Mouse (Mus musculus): ENCODE measurements around the gene Pex6.
A peak's percentile ranks its signal among the peaks of the same experiment; 100 is the strongest.

The Pex6 gene

GRCm38 (mm10) chr17:46710959-46711597 lies at the start of gene Pex6:
Gene Pex6 (plus strand): TSS chr17:46711463.
- peak; percentile 87 to 93 for DNase-seq (ENCODE audit: low spot score in 2 of 2)

DNA sequence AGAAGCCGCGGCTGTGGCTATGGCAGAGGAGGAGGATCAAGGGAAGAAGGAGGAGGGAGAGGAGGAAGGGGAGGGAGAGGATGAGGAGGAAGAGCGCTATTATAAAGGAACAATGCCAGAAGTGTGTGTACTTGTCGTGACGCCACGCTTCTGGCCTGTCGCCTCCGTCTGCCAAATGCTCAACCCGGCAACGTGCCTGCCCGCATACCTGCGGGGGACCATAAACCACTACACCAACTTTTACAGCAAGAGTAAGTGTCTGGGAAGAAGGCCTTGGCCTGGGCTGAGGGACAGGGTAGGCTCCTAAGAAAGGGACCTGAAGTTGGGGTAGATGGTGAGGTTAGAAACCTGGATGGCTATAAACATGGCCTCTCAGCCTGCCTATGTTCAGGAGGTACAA lies 49.3 kb upstream of the Pex6 start:
- no peak for DNase-seq (ENCODE audit: low spot score in 2 of 2)

- DNase-seq (ENCODE audit: low spot score in 2 of 2), result no peak
Observed at GRCm38 (mm10) chr17:46662730-46663129, 48.5 kb upstream of the Pex6 start.

GRCm38 (mm10) chr17:46667712-46668111 lies 43.6 kb upstream of the Pex6 start:
- no peak for DNase-seq (ENCODE audit: low spot score in 2 of 2)

DNA sequence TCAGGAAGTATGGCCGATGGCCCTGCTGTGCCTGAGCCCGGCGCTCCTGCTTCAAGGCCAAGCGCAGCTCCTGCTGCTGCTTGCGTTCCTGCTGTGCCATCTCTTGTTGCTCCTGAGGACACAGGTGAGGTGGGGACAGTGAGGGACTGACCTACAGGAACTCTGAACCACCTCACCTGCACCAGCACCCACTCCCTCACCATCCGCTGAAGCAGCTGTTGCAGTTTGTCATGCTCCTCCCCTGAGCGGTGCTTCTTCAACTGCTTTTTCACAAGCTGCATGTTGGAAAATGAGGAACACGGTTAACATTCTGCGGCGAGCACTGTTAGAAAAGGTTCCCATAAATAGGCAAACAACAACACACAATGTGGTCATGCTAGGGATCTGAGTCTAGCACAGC lies 41.4 kb upstream of the Pex6 start:
- DNase-seq (ENCODE audit: low spot score in 2 of 2), result no peak

GRCm38 (mm10) chr17:46673850-46674529 lies 37.3 kb upstream of the Pex6 start, which contains the start of gene Rrp36:
Gene Rrp36 (minus strand): TSS chr17:46674352.
- DNase-seq (ENCODE audit: low spot score in 2 of 2), result peak; percentile 88 to 92

GRCm38 (mm10) chr17:46674530-46675283 lies 36.6 kb upstream of the Pex6 start:
- DNase-seq (ENCODE audit: low spot score in 2 of 2), result no peak

DNA sequence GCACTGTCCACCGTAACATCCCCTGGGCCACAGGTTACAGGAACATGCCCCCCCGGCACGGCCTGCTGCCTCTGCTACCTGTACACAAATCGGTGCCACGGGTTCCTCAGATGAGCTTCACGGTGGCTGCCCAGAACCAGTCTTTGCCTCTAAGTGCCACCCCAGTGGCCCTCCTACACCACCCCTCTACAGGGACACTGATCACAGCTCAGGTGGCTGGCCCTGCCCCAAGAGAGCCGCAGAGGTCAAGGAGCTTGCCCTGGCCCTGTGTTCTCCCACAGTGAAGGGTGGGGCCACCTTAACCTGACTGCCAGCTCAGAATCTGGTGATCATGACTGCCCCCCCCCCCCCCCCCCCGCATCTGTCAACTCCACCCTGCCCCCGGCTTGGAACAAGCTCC lies 32.8 kb upstream of the Pex6 start, which contains the start of gene Mea1:
Gene Mea1, plus strand, starts transcription at position 378 of the 400 bp plus-strand sequence.
- DNase-seq (ENCODE audit: low spot score in 2 of 2), result no peak

DNA sequence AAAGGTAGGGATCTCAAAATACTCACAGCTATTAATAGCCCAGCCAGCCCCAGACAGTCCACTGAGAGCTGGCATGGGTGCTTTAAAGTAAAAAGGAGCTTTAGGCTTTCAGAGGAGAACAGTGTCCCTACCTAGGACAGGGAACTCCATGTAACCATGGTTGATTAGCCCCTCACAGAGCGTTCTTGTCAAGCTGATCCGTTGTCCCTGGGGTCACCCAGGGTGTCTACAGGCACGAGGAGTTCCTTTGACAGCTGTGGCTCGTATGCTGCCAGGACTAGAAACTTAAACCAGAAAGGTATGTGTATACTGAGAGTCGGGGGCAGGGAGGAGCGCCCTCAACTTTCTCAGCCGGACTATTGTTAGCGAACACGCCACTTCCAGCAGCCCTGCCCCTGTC lies 32.4 kb upstream of the Pex6 start:
- DNase-seq (ENCODE audit: low spot score in 2 of 2), result no peak

- peak; percentile 46 to 79 for DNase-seq (ENCODE audit: low spot score in 2 of 2)
Observed at GRCm38 (mm10) chr17:46679843-46680759, 31.2 kb upstream of the Pex6 start.

- peak; percentile 98 to 99 for DNase-seq (ENCODE audit: low spot score in 2 of 2)
Observed at GRCm38 (mm10) chr17:46680760-46681373, 30.4 kb upstream of the Pex6 start, which contains the start of gene Klhdc3. Gene Klhdc3 (minus strand): TSS chr17:46680914.

DNA sequence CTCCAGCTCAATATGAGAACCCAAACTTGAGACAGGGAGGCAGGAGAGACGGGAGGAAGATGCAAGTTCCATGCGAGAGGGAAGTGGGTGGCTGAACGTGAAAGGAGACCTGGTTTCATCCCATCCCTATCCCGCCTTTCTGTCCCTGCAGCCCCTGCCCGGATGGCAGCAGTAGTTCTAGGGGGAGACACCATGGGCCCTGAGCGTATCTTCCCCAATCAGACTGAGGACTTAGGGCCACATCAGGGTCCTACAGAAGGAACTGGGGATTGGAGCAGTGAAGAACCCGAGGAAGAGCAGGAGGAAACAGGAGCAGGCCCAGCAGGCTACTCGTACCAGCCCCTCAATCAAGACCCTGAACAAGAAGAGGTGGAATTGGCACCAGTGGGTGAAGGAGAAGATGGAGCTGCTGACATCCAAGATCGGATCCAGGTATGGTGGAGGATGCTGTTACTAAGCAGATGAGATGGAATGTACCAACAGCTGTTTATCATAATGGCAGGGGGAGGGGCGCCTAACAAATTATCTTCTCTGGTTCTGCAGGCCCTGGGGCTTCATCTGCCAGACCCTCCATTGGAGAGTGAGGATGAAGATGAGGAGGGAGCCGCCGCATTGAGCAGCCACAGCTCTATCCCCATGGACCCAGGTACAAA lies 29.7 kb upstream of the Pex6 start:
- DNase-seq (ENCODE audit: low spot score in 2 of 2), result no peak

DNA sequence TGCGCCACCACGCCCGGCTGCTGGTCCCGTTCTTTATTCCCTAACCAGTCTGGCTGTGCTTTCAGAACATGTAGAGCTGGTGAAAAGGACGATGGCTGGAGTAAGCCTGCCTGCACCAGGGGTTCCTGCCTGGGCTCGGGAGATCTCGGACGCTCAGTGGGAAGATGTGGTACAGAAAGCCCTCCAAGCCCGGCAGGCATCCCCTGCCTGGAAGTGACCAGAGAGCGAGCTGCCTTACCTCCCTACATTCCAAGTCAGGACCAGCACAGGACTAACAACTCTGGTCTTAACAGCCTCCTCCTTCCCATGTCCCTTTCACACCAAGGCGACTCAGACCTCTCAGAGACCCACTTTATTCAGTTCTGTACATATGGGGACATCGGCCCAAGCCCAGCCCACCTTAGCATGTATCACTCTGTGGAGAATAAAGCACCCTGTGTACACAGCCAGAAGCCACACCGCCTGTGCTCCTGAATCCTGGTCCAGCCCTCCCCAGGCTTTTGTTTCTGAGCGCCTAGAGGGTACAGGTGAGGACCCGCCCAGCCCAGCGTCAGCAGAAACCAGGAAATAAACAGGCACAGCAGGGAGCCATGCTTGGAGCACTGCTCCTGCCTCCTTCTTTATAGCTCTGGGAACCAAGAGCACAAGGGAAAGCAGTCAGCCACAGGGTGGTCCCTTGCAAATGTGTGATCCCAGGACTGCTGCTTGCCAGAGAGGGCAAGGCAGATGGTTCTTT lies 28.4 kb upstream of the Pex6 start:
- no peak for DNase-seq (ENCODE audit: low spot score in 2 of 2)

GRCm38 (mm10) chr17:46685913-46686312 lies 25.4 kb upstream of the Pex6 start:
- DNase-seq (ENCODE audit: low spot score in 2 of 2), result no peak

DNA sequence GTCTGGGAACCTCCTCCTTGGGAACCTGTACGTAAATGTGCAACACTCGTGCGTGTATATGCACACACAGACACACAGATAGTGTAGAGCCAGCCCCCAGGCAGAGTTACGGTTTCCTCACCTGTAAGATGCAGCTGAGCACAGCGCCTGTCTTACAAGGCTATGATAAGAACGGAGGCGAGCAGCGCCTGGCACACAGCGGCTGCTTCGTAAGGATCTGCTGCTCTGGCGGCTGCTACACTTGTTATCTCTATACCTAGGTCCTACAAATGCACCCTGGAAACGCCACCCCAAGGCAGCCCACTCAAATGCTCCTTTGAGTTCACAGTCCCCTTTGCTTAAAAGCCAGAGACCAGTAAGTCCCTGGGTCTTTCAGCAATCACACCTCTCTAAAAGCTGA lies 20.6 kb upstream of the Pex6 start:
- no peak for DNase-seq (ENCODE audit: low spot score in 2 of 2)

DNA sequence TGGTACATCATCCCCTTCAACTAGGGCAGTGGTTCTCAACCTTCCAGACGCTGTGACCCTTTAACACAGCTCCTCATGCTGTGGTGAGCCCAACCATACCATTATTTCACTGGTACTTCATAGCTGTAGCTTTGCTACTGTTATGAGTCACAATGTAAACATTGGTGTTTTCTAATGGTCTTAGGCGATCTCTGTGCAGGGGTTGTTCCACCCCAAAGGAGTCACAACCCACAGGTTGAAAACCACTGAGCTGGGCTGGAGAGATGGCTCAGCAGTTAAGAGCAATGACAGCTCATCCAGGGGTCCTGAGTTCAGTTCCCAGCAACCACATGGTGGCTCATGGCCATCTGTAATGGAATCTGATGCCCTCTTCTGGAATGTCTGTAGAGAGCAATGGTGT lies 19.9 kb upstream of the Pex6 start:
- no peak for DNase-seq (ENCODE audit: low spot score in 2 of 2)

DNA sequence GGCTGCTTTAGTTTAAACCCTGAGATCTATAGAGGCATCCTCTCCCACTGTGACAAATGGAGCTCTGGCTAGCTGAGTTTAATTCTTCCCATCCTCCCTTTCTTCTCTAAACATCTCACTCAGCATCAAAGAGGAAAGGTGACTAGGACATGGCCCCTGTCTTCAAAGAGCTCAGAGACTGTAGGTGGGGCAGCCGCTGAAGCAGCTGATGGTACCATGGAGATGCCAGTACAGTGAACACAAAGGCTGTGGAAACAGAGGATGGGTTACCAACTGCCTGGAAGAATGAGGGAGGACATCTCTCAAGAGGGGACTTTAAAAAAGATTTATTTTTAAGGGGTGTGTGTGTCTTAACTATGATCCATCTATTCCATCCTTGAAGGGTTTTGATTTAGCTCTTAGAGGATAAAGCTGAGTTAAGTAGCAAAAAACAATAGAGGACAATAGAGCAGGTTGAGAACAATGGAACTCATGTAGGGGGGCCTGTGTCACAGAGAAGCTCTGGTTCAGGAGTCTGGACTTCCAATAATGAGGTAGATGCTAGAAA lies 16.7 kb upstream of the Pex6 start:
- DNase-seq (ENCODE audit: low spot score in 2 of 2), result no peak

- no peak for DNase-seq (ENCODE audit: low spot score in 2 of 2)
Observed at GRCm38 (mm10) chr17:46698515-46698914, 12.7 kb upstream of the Pex6 start.

- DNase-seq (ENCODE audit: low spot score in 2 of 2), result no peak
Observed at GRCm38 (mm10) chr17:46699245-46699644, 12.0 kb upstream of the Pex6 start.

- no peak for DNase-seq (ENCODE audit: low spot score in 2 of 2)
Observed at GRCm38 (mm10) chr17:46699912-46700311, 11.4 kb upstream of the Pex6 start.

All from spleen, postnatal 4 days (tissue).